Mouse (Mus musculus) neural tube, embryonic 10.5 days (tissue): Measurements from ENCODE around the gene 4931406P16Rik.

Source experiments
- DNase-seq: peaks from one replicate; pipeline ENCODE4 v3.0.0-alpha.2; 2017; ENCODE audit warnings: low spot score; ENCODE audit errors: extremely low spot score

Gene 4931406P16Rik

DNA sequence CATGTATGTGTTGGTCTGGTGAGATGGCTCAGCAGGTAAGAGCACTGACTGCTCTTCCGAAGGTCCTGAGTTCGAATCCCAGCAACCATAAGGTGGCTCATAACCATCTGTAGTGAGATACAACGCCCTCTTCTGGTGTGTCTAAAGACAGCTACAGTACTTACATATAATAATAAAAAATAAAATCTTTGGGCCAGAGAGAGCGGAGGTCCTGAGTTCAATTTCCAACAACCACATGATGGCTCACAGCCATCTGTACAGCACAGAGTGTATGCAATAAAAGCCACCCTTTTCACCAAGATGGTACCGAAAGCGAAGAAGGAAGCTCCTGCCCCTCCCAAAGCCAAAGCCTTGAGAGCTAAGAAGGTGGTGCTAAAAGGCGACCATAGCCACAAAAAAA is 62.6 kb downstream of the 4931406P16Rik start, which contains the start of gene Gm6096:
TSS of gene Gm6096 (plus strand) at position 301 of the 400 bp plus-strand sequence.
- no peak for DNase-seq

DNA sequence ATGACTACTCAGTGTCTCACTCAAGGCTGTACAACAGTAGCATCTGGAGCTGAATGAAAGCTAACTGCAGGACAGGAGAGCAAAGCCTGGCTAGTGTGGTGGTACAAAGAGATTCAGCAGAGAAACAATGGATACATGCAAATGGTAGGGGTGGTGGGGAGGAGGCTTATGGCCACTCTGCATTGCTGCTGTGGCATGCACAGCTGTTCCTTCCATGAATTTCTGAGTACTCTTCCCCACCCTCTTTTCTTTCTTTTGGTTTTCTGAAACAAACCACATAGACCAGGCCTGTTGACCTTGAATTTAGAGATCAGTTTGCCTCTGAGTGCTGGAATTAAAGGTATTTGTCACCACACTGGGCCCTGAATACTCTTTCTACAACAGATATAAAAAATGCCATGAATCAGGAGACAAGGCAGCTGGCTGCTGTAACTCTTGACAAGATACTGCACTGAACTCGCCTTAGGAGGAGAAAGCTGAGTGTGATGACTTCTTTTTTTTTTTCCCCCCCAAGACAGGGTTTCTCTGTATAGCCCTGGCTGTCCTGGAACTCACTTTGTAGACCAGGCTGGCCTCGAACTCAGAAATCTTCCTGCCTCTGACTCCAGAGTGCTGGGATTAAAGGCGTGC is 66.4 kb downstream of the 4931406P16Rik start:
- DNase-seq = no peak

DNA sequence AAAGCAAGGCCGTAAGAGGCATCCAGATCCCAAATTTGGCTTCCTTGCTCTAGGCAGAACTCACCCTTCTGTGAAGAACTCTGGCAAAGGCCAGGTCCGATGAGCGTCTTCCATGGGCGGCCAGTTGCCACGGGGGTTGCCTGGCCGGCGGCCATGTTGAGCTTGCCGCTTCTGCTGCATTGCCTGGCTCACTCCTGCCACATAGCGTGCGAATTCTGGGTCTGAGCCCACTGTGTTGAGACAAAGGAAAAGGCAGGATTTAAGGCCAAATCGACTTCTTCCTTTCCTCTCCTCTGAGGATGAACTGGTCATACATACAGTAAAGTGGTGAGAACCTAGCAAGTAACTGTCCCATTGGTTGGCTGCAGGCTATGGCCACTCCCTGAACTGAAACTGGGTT is 71.2 kb downstream of the 4931406P16Rik start:
- DNase-seq = no peak

DNA sequence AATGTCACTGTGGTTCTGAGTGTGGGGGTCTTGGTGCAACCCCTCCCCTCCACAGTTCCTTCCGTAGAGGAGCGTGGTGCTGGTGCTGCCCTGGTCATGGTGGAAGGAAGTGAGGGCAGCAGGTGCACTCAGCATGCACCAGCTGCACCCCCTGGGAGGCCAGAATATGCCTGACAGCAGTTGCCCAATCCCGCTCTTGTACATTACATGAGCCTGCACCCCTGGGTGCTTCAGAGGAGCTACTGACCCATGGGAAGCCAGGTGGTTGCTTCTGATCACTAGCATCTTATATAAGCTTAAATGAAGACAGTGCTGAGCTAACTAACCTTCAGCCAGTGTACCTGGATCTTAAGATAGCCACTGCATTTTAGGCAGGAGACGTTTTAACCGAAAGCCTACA is 75.3 kb downstream of the 4931406P16Rik start:
- no peak for DNase-seq

DNA sequence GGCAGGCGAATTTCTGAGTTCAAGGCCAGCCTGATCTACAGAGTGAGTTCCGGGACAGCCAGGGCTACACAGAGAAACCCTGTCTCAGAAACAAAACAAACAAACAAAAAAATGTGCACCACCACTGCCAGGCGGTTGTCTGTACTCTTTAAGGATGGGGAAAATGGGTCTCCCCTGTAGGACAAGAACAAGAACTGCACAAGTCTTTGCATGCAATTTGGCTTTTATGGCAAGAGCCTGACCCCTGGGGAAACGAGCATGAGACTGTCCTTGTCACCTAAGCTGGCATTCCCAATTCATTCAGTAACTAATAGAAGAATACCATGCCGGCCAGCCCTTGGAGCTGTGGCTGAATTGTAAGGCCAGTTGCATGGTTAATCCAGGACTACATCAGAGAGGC is 77.7 kb downstream of the 4931406P16Rik start:
- no peak for DNase-seq

DNA sequence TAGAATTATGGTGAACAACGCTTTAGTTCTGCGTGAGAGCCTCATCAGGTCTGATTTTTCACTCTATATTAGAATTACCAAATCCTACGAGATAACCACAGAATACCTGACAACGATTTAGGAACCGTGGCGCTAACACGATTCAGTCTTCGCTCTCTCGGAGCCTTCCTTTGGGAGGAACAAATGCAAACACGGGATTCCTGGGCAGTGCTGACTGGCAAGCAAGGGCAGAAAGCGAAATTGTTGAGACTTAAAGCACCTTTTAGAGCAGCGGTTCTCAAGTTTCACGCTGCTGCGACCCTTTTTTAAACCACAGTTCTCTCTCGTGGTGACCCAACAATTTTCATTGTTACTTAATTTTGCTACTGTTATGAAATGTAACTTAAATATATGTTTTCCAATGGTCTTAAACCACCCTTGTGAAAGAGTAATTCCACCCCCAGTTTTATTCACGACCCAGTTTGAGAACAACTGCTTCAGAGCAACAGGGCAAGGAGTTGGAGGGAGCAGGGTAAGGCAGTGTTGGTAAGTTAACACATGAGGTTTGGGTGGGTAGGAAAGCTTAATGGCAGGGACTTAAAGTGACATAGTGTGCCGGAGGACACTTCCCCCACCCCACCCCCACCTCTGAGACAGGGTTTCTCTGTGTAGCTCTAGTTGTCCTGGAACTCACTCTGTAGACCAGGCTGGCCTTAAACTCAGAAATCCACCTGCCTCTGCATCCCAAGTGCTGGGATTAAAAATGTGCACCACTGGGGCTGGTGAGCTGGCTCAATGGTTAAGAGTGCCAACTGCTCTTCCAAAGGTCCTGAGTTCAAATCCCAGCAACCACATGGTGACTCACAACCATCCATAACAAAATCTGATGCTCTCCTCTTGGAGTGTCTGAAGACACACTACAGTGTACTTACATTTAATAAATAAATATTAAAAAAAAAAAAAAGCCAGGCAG is 78.5 kb downstream of the 4931406P16Rik start:
- peak; percentile 42 for DNase-seq

DNA sequence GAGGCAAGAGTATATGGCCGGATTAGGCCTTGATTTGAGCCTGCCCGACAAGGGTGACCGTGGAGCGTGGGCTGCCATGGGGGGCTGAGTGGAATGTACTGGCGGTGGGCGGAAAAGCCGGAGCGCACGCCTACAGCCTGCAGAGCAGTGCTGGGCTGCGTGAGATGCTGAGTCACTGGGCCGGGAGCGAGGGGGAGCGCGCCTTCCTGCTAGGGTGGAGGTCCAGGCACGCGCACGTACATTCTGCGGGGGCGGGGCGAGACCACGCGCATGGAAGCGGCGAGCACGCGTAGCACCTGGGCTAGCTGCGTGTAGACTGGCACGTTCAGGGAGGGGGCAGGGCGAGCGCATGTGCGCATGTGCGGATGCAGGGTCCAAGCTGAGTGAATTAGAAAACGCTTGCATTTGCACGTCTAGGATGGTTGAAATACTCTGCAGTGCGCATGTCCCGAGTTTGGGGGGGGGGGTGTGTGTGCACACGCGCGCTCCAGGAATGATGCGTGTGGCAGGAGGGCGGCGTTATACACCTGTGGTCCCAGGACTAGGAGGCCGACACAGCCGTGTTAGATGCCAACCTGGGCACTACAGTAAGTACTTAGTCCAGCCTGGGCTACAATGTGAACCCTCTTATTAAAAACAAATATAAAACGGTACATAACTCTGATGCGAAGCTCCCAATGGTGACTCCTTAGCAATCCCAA is 79.3 kb downstream of the 4931406P16Rik start:
- DNase-seq = peak; percentile 100

DNA sequence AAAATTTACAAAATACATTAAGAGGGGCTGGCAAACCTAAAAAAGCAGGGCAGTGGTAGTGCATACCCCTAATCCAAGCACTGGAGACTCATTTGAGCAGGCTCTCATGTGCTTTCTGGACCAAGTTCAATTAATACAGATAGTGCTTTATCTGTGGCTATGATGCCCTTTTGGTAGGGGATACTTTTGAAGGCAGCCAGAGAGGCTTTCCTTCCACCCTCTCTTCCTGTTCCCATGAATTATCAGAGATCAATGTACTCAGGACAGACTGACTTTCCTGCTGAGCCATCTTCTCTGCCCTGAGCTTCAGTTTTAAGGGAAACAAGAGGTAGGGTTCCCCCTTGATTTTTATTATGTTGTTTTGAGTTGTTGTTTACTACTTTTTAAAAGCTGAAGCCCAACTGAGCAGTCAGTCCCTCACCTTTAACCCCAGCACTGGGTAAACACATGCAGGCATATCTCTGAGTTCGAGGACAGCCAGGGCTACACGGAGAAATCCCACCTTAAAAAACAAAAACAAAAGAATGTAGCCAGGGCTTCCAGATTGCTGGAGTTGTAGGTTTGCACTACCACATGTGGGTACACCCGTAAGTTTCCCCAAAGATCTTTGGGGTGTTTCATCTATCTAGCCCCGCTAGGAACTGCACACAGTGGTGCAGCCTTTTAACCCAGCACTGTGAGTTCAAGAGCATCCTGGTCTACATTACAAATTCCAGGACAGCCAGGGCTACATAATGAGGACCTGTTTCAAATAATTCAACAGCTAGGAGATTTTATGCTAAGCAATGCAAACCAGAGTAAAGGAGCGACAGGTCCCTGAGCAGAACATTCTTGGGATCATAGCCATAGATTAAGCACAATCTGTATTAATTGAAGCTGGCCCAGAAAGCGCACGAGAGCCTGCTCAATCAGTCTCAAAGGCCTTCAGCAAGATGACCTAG is 80.3 kb downstream of the 4931406P16Rik start:
- DNase-seq = no peak

DNA sequence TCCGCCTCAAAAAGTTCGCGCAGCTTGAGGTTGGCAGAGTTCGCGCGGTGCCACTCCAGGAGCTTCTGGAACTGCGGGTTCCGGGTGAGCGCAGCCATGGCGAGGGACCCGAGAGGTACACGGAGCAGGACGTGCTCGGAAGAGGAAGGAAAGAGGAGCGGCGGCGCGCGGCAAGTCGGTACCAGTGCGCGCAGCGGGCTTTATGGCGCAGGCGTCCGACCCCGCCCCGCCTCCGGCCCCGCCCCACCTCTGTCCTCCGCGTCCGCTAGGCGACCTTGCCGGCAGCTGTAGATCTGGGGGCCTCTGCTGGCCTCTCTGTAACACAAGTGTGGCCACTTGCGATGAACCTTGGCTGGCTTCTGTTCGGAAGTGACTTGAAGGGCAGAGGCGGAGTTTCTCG is 83.2 kb downstream of the 4931406P16Rik start, which contains the start of gene Gpi1:
TSS of gene Gpi1 (minus strand) at position 221 of the 400 bp plus-strand sequence.
- DNase-seq = peak; percentile 92

DNA sequence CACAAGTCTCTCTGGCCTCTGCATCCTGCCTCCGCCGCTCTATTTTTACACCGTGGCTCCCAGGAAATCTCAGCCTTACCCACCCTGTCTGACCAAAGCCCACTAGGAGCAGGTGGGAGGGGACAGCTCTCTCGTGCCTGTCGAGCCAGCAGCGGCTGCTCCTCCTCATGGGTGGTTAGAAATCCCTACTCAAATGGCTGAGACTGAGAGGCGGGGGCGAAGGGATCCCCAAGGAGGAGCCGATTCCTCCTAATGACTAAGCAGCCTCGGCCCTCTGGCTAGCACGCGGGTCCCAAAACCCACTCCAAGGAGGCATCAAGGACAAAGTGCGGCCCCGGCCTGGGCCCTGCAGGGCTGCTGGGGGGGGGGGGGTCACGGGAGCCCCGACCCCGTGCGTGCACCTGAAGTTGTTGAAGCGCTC is 83.7 kb downstream of the 4931406P16Rik start:
- DNase-seq = peak; percentile 70

DNA sequence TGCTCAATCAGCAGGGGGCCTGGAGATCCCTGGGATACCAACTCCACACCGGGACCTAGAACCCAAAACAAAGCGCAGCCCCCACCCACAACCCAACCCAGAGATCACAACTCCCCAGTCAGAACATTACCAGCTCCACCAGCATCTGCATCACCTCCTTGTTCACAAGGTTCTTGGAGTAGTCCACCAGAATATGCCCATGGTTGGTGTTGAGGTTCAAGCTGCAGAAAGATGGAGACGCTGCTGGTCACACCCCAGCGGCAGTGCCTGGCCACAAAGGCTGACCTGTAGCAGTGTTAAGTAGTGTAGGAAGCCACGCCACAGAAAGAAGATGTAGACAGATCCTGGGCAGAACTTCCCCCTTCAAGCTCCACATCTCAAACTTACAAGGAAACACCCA is 84.2 kb downstream of the 4931406P16Rik start:
- DNase-seq = no peak

DNA sequence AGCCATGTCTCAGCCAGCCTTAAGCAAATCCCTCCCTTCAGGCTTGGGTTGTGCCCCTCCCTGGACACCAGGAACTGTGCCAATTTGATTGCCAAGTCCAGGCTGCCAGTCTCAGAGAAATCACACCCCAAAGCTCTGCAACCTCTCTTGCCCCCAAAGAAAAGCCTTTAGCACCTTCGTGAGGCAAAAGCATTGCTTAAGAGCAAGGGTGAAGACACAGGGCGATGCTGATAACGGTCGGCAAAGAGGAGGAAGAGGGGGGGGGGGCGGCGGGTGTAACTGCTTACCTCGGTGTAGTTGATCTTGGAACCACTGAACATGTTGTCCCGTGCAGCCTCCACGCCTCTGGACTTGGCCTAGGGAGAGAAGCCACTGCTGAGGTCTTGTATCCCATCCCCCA is 84.7 kb downstream of the 4931406P16Rik start:
- DNase-seq = no peak

DNA sequence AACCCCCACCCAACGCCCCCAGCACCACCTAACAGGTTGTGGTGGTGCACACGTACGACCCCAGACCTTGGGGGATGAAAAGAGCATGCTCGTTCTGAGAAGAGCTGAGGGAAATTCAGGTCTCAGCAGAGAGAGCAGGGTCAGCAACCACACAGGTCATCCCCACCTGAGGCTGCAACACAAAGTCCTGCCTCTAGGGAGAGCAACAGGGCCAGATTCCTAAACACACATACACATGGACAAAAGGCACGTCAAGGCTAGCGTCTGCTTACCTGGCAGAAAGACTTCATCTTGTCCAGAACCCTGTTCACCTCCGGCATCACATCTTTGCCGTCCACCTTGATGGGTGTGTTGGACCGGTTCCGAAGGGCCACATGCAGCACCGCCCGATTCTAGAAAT is 86.5 kb downstream of the 4931406P16Rik start:
- DNase-seq = no peak

DNA sequence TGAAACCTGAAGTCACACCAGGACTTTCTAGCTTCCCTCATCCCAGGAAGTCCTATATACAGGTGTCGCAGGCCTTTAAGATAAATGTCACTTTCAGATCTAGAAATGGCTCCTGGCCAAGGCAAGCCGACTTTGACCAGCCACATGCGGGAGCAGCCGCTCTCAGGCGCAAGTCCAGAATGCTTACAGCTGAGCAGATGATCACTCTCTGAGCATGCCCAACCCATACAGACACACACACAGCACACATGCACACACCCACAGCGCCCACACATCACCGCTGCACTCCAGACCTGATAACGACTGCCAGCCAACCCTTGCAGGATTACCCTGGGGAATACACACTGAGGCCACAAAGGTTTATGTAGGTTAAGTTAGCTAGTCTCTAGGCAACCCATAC is 87.3 kb downstream of the 4931406P16Rik start:
- DNase-seq = no peak

DNA sequence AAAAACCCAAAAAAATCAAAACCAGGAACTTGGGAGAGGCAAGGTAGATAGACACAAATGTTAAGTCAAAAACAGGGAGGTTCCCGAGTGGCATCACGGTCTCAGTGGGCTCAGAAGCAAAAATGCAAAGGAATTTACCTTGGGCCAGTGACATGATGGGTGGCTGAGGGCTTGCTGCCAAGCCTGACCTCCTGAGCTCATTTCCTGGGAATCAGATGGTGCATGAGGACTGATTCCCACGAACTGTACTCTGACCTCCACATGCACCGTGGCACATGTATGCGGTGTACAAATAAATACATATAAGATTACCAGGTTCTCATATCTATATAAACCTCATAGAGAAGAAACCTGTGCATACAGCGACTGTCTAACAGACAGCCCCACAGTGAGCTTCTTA is 89.0 kb downstream of the 4931406P16Rik start:
- DNase-seq = no peak

DNA sequence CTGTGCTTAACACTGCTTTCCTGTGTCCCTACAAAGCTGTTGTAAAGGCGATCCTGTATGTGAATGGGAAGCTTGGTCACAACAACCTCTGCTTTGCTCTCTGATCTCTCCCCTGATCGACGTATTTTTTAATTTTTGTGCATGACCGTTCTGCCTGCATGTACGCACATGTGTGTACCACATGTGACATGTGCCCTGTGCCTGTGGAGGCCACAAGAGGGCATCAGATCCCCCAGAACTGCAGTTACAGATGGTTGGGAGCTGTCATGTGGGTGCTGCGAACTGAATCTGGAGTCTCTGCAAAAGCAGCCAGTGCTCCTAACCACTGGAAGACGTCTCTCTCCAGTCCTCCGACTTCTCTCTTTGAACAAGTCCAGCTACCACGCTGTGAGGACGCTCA is 91.0 kb downstream of the 4931406P16Rik start:
- DNase-seq = no peak

DNA sequence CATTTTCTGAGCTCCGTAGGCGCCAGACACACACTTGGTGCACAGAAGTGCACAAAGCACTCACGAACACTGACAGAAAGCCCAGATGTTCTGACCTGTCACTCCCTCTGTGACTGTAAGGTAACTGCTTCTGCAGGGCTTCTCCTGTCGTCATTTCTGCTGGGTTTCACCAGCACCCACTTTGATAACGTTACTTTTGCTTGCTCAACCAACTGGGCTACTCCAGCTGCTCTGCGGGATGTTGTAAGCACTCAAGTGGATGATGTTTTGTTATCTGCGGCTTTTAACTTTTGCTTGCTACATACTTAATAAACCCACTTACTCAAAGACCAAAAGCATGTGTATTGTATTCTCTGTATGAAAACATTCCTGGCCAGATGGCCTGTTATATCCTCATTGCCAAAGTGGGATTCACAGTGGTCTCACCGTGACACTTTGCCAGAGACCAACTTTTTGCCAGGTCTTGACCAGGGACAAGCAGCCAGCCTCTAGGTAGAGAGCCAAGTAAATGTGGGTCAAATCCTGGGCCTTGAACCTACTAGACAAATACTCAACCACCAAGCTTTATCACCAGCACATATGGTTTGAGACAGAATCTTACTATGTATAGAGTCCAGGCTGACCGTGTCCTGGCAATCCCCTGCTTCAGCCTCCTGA is 91.6 kb downstream of the 4931406P16Rik start:
- no peak for DNase-seq

DNA sequence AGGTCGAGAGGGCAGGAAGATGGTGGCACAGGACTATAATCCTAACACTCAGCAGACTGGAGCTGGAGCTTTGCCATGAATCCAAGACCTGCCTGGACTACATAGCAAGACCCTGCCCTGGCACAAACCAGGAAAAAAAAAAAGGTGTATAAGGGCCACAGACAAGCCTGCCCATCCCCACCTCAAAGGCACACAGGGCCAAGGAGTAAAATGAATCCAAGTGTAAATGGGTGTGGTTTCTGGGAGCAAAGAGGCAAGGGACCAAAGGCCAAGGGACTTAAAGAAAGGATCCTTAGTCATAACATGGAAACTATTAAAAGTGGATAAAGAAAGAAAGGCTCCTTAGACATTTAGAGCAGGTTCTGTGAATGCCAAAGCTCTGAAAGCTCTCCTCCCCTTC is 94.9 kb downstream of the 4931406P16Rik start:
- no peak for DNase-seq

DNA sequence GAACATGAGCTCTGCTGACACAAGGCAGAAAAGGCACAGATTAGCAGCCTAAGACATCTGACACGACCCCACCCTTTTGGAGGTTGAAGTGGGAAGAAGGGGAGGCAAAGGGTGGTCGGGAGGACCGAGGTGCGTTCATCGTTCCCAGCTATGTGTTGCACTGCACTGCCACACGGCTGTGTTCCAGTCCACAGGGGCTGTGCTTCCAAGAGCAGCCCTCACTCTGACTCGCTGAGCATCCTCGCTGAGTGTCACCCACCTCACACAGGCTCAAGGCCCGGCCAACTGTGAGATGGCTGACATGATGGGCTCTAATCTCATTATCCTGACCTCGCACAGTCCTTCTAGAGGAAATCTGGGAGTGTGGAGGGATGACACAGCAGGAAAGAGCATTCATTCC is 96.9 kb downstream of the 4931406P16Rik start:
- DNase-seq = no peak

DNA sequence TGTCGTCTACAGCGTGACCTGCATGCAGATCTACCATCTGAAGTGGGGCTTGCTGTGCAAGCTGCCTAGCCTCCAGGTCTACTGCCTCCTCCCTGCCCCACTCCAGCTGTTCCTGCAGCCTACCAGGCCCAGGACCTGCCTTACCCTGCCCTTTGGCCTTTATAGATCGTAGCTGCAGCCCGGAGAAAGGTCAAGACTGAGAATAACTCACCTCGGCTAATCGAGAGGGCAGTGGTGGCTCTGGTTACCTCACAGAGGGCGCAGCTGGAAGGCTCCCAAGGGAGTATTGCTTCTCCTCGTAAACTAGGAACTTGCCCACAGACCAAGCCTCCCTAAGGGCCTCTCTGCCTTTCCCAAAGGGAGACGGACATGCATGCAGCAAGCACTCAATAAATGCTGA is 97.9 kb downstream of the 4931406P16Rik start:
- no peak for DNase-seq
